Mouse (Mus musculus) G1E (cell line): ENCODE measurements around the gene Ccar1.

Experiments
- GATA1 ChIP-seq: IDR thresholded peaks from 2 replicates; pipeline ENCODE4 v1.6.1; 2012; ENCODE audit warnings: borderline replicate concordance, low read length, inconsistent platforms, mixed read lengths
- TAL1 ChIP-seq: conservative IDR thresholded peaks from 2 replicates; pipeline ENCODE4 v1.6.1; 2012; ENCODE audit warnings: low read depth, low read length, inconsistent platforms, mixed read lengths

- no peak for TF ChIP-seq TAL1
- TF ChIP-seq GATA1 = no peak
Measured at GRCm38 (mm10) chr10:62831546-62831945, 39.5 kb upstream of the Ccar1 start.
